Mouse (Mus musculus) heart, adult 9 months (tissue): ENCODE data around the gene Dzip3.

Source experiments
- DNase-seq, 2 experiments: peaks; one replicate each; pipeline ENCODE4 v3.0.0; 2022; ENCODE audit warnings: low spot score in 2 of 2

Gene Dzip3

GRCm38 (mm10) chr16:48993559-48994342 is at the start of gene Dzip3, which contains the start of gene Cip2a:
Gene Dzip3, minus strand, starts transcription at chr16:48994165.
Gene Cip2a, plus strand, starts transcription at chr16:48994185.
- DNase-seq: peak; percentile 87

- DNase-seq: no peak
Observed at GRCm38 (mm10) chr16:49040554-49041221, 46.7 kb upstream of the Dzip3 start.

GRCm38 (mm10) chr16:49037771-49038170 is 43.8 kb upstream of the Dzip3 start:
- DNase-seq: no peak

GRCm38 (mm10) chr16:49035852-49036251 is 41.9 kb upstream of the Dzip3 start:
- DNase-seq: no peak

GRCm38 (mm10) chr16:49016620-49017332 is 22.8 kb upstream of the Dzip3 start:
- DNase-seq: no peak

- no peak for DNase-seq
Observed at GRCm38 (mm10) chr16:49004151-49004550, 10.2 kb upstream of the Dzip3 start.

- DNase-seq: no peak
Observed at GRCm38 (mm10) chr16:48994343-48994693, 353 bp upstream of the Dzip3 start.

- DNase-seq: no peak
Observed at GRCm38 (mm10) chr16:48993231-48993558, 770 bp downstream of the Dzip3 start.

- DNase-seq: no peak
Observed at GRCm38 (mm10) chr16:48992437-48993230, 1.3 kb downstream of the Dzip3 start.

GRCm38 (mm10) chr16:48989700-48990099 is 4.3 kb downstream of the Dzip3 start:
- DNase-seq: no peak

- no peak for DNase-seq
Observed at GRCm38 (mm10) chr16:48985034-48985627, 8.8 kb downstream of the Dzip3 start.

GRCm38 (mm10) chr16:48979965-48980364 is 14.0 kb downstream of the Dzip3 start:
- no peak for DNase-seq

GRCm38 (mm10) chr16:48973548-48973947 is 20.4 kb downstream of the Dzip3 start:
- DNase-seq: no peak

GRCm38 (mm10) chr16:48972996-48973395 is 21.0 kb downstream of the Dzip3 start:
- no peak for DNase-seq

- DNase-seq: no peak
Observed at GRCm38 (mm10) chr16:48941805-48942204, 52.2 kb downstream of the Dzip3 start.

GRCm38 (mm10) chr16:48923724-48924123 is 70.2 kb downstream of the Dzip3 start:
- DNase-seq: no peak

- no peak for DNase-seq
Observed at GRCm38 (mm10) chr16:48913206-48913605, 80.8 kb downstream of the Dzip3 start.

GRCm38 (mm10) chr16:48911184-48911583 is 82.8 kb downstream of the Dzip3 start:
- no peak for DNase-seq

- no peak for DNase-seq
Observed at GRCm38 (mm10) chr16:48899868-48900267, 94.1 kb downstream of the Dzip3 start.

GRCm38 (mm10) chr16:48890733-48891132 is 103.2 kb downstream of the Dzip3 start:
- DNase-seq: no peak
